7 mouse cellular contexts compared by ENCODE assay signal in genomic region chr1:134065241-134065809, GRCm38 (mm10). TPM values are rescaled to one million over a fixed set of nuclear protein-coding genes. Genes with fewer than 3 reads are reported as not detected.
A peak's percentile ranks its signal among the peaks of the same experiment; 100 is the strongest.
DNase-seq lines count a peak whose midpoint lies in the region; ATAC-seq and TF ChIP-seq lines count a peak whose summit lies in the region.

No protein-coding gene starts in this region.

- TF ChIP-seq CTCF in CH12.LX (conservative IDR thresholded peaks at IDR 0.05 in 1 of 2, IDR thresholded peaks at IDR 0.05 in 1 of 2; ENCODE audit: low read depth in 2 of 2, low read length in 2 of 2) = no peak
- no peak for TF ChIP-seq CTCF in lung, embryonic 14.5 days (IDR thresholded peaks at IDR 0.05; ENCODE audit: low read depth)
- no peak for TF ChIP-seq CTCF in small intestine, adult 2 months (IDR thresholded peaks at IDR 0.05; ENCODE audit: extremely low read depth, insufficient read length, insufficient replicate concordance, low read depth, low read length)

- no peaks in the 10 kb centered on the region for H3K36me3 ChIP-seq in CH12.LX (replicated peaks in 1 of 2; ENCODE audit: control insufficient read depth in 1 of 2, insufficient read depth in 1 of 2, low read length in 1 of 2)
- no peaks in the 10 kb centered on the region for H3K36me3 ChIP-seq in heart, embryonic 14.5 days (ENCODE audit: control insufficient read depth, insufficient read depth, low read length)
- no peaks in the 10 kb centered on the region for H3K36me3 ChIP-seq in lung, embryonic 14.5 days (ENCODE audit: insufficient read depth)
- no peaks in the 10 kb centered on the region for H3K36me3 ChIP-seq in small intestine, adult 2 months (ENCODE audit: control insufficient read depth, insufficient read depth, low read length)

- WGBS in heart, embryonic 14.5 days = 61% methylated on average over 4 of the region's 4 CpGs
- WGBS in lung, embryonic 14.5 days = 45% methylated on average over 4 of the region's 4 CpGs
- 5% methylated on average over 4 of the region's 4 CpGs for WGBS in small intestine, adult 2 months

- peak overlapping the region; percentile 41 for H3K4me2 ChIP-seq in CH12.LX (ENCODE audit: insufficient read depth, low read depth, poor library complexity, severe bottlenecking)
- H3K4me2 ChIP-seq in heart, embryonic 14.5 days (ENCODE audit: low read length) = no peak overlapping the region
- no peak overlapping the region; the same call in 1 of the 2 replicates for H3K4me2 ChIP-seq in lung, embryonic 14.5 days

- peaks cover 4% of the 10 kb centered on the region for H3K9me3 ChIP-seq in CH12.LX (replicated peaks; ENCODE audit: low read length)
- no peaks in the 10 kb centered on the region for H3K9me3 ChIP-seq in heart, embryonic 14.5 days (ENCODE audit: control insufficient read depth, low read length)
- H3K9me3 ChIP-seq in lung, embryonic 14.5 days (ENCODE audit: low read depth, low read length) = no peaks in the 10 kb centered on the region

- dilution Hi-C loops in CH12.LX (cut with MboI; ENCODE audit: extremely low pct_ligation_motif_present, extremely low pct_unique_long_range_greater_than_20kb, low sequenced_read_pairs) = no loop called here

- H3K27ac ChIP-seq in CH12.LX (ENCODE audit: insufficient read depth, low read depth) = peak overlapping the region; percentile 84
- peak overlapping the region; percentile 61 to 99; a peak in 3 of 4 replicates for H3K27ac ChIP-seq in heart, embryonic 14.5 days (replicated peaks in 1 of 2; ENCODE audit: control insufficient read depth in 1 of 2, insufficient read depth in 1 of 2, low read depth in 2 of 2, low read length in 2 of 2)
- H3K27ac ChIP-seq in lung, embryonic 14.5 days (ENCODE audit: low read depth) = peak overlapping the region; percentile 99
- peak overlapping the region; percentile 88 for H3K27ac ChIP-seq in small intestine, adult 2 months (ENCODE audit: insufficient read depth, low read depth, low read length)

- ATAC-seq in heart, embryonic 14.5 days (ENCODE audit: insufficient number of reproducible peaks, insufficient read depth, low FRiP score, low read depth) = no peak
- no peak for ATAC-seq in lung, embryonic 14.5 days (ENCODE audit: insufficient read depth)

- no peak for TF ChIP-seq POLR2A in CH12.LX (IDR thresholded peaks at IDR 0.05; ENCODE audit: low read depth, low read length)
- TF ChIP-seq POLR2A in small intestine, adult 2 months (IDR thresholded peaks at IDR 0.05; ENCODE audit: low read depth, low read length) = no peak

- no peaks in the 10 kb centered on the region for H3K79me2 ChIP-seq in CH12.LX (replicated peaks; ENCODE audit: control insufficient read depth, extremely low read depth, insufficient read depth, poor library complexity, severe bottlenecking)

- DNase-seq in A20 (ENCODE audit: low read depth, low spot score) (peak; percentile 86), CH12.LX (ENCODE audit: extremely low read depth) (peak; percentile 65)
- DNase-seq in lung, embryonic 14.5 days = peak; percentile 40
- no peak for DNase-seq in ovary, postnatal 14 days (ENCODE audit: low spot score)
- no peak for DNase-seq in left cerebral cortex, postnatal 25 days (ENCODE audit: low spot score in 2 of 2)

- no peak; the same call in 1 of the 2 replicates for TF ChIP-seq EP300 in CH12.LX (IDR thresholded peaks at IDR 0.05; ENCODE audit: low read length)

- intact Hi-C loops in left cerebral cortex, postnatal 25 days (cut with DNase I) = no loop called here

- peaks cover 33 to 75% of the 10 kb centered on the region in 2 experiments for H3K4me1 ChIP-seq in CH12.LX (ENCODE audit: control insufficient read depth in 1 of 2, insufficient read depth in 2 of 2)
- peaks cover 45 to 51% of the 10 kb centered on the region in 2 experiments for H3K4me1 ChIP-seq in heart, embryonic 14.5 days (ENCODE audit: control insufficient read depth in 2 of 2, insufficient read depth in 2 of 2, low read length in 2 of 2)
- H3K4me1 ChIP-seq in lung, embryonic 14.5 days (ENCODE audit: insufficient read depth) = peaks cover 78% of the 10 kb centered on the region
- H3K4me1 ChIP-seq in small intestine, adult 2 months (ENCODE audit: control insufficient read depth, insufficient read depth, insufficient read length, low read length) = peaks cover 58% of the 10 kb centered on the region

- H3K27me3 ChIP-seq in CH12.LX (replicated peaks) = peaks cover 8% of the 10 kb centered on the region
- H3K27me3 ChIP-seq in heart, embryonic 14.5 days (ENCODE audit: control insufficient read depth, insufficient read depth, low read length) = no peaks in the 10 kb centered on the region
- no peaks in the 10 kb centered on the region for H3K27me3 ChIP-seq in lung, embryonic 14.5 days (ENCODE audit: insufficient read depth, low read length)
- H3K27me3 ChIP-seq in small intestine, adult 2 months (ENCODE audit: control insufficient read depth, insufficient read depth, low read length) = no peaks in the 10 kb centered on the region

- H3K4me3 ChIP-seq in CH12.LX (replicated peaks in 1 of 3; ENCODE audit: low read depth in 2 of 3, low read length in 2 of 3, poor library complexity in 1 of 3) = no peak overlapping the region
- no peak overlapping the region for H3K4me3 ChIP-seq in heart, embryonic 14.5 days (ENCODE audit: control insufficient read depth in 1 of 2, insufficient read depth in 1 of 2, low read depth in 1 of 2, low read length in 2 of 2)
- no peak overlapping the region for H3K4me3 ChIP-seq in lung, embryonic 14.5 days (ENCODE audit: low read depth, low read length)
- H3K4me3 ChIP-seq in small intestine, adult 2 months (ENCODE audit: low read depth, low read length) = no peak overlapping the region

- TF ChIP-seq RAD21 in CH12.LX (IDR thresholded peaks at IDR 0.05; ENCODE audit: low read depth, low read length) = no peak

- no peak overlapping the region for H3K9ac ChIP-seq in CH12.LX (ENCODE audit: insufficient read depth, low read depth)
- H3K9ac ChIP-seq in heart, embryonic 14.5 days (ENCODE audit: low read length) = no peak overlapping the region
- no peak overlapping the region for H3K9ac ChIP-seq in lung, embryonic 14.5 days

- in situ Hi-C loops in CH12.LX (cut with MboI; ENCODE audit: low pct_ligation_motif_present, low pct_unique_long_range_greater_than_20kb, low sequenced_read_pairs) = no loop called here

TF ChIP-seq in CH12.LX, 34 proteins besides CTCF, POLR2A, EP300 and RAD21 (continues in another document):
- TF ChIP-seq USF2 (conservative IDR thresholded peaks at IDR 0.05; ENCODE audit: low read depth, low read length) (no peak), ELF1 (IDR thresholded peaks at IDR 0.05; ENCODE audit: low read depth, low read length) (peak; percentile 48), SMC3 (IDR thresholded peaks at IDR 0.05; ENCODE audit: low read depth, low read length) (no peak), KAT2A (IDR thresholded peaks at IDR 0.05; ENCODE audit: insufficient replicate concordance, low read length) (no peak), NELFE (IDR thresholded peaks at IDR 0.05; ENCODE audit: low read depth, low read length) (no peak), NRF1 (IDR thresholded peaks at IDR 0.05; ENCODE audit: low read depth, low read length) (no peak), CHD1 (IDR thresholded peaks at IDR 0.05; ENCODE audit: low read depth, low read length) (no peak), TCF12 (IDR thresholded peaks at IDR 0.05; ENCODE audit: low read depth, low read length) (peak; percentile 10; the same call in 1 of the 2 replicates), GABPA (IDR thresholded peaks at IDR 0.05; ENCODE audit: insufficient replicate concordance, low read depth, low read length) (no peak), ZNF384 (IDR thresholded peaks at IDR 0.05; ENCODE audit: low read depth, low read length) (no peak), TBP (conservative IDR thresholded peaks at IDR 0.05; ENCODE audit: low read depth, low read length) (no peak), MXI1 (IDR thresholded peaks at IDR 0.05; ENCODE audit: low read depth, low read length) (peak; percentile 45; the same call in 1 of the 2 replicates), MAX (IDR thresholded peaks at IDR 0.05; ENCODE audit: low read length) (peak; percentile 46; the same call in 1 of the 2 replicates), CHD2 (IDR thresholded peaks at IDR 0.05; ENCODE audit: low read length) (no peak), E2F4 (IDR thresholded peaks at IDR 0.05; ENCODE audit: insufficient replicate concordance, low read depth, low read length) (no peak), SIN3A (IDR thresholded peaks at IDR 0.05; ENCODE audit: low read length) (no peak), IRF4 (IDR thresholded peaks at IDR 0.05; ENCODE audit: low read depth, low read length) (peak; percentile 40), JUN (IDR thresholded peaks at IDR 0.05; ENCODE audit: insufficient read depth, low read depth, low read length) (no peak; the same call in 1 of the 2 replicates), MAFK (IDR thresholded peaks at IDR 0.05; ENCODE audit: insufficient replicate concordance, low read length) (no peak), BHLHE40 (IDR thresholded peaks at IDR 0.05; ENCODE audit: low read depth, low read length) (peak; percentile 64)

RNA-seq across cellular contexts. Expression of gene Btg2, which starts 13.6 kb away (rescaled TPM):
- total RNA-seq in CH12.LX (2012; rRNA removed) (11.6 and 14.4 TPM in 2 replicates), CH12.LX (2014; rRNA removed) (14.8 and 19.7 TPM in 2 replicates)
- polyA plus RNA-seq in CH12.LX (2012; ENCODE audit: insufficient read length, low read depth) = 6.9 and 7.2 TPM in 2 replicates
- polyA plus RNA-seq in heart, embryonic 14.5 days (2014; fragmentation: Nextera tagmentation; extraction: Ambion mirVana) = 34.7 and 36.9 TPM in 2 replicates
- polyA plus RNA-seq in lung, embryonic 14.5 days (2014; fragmentation: Nextera tagmentation; extraction: Ambion mirVana) = 77.2 and 81.0 TPM in 2 replicates
- 18.0 and 73.7 TPM in 2 replicates for polyA plus RNA-seq in small intestine, adult 2 months (2012; rRNA removed)
- total RNA-seq in left cerebral cortex, postnatal 25 days (2021) = 10 to 100 TPM; 15.1 to 29.0 TPM

RNA-seq across cellular contexts. Expression of gene Fmod, which starts 28.3 kb away (rescaled TPM):
- total RNA-seq in CH12.LX (2012; rRNA removed) (not detected in 2 replicates), CH12.LX (2014; rRNA removed) (not detected in 2 replicates)
- polyA plus RNA-seq in CH12.LX (2012; ENCODE audit: insufficient read length, low read depth) = not detected in 2 replicates
- polyA plus RNA-seq in heart, embryonic 14.5 days (2014; fragmentation: Nextera tagmentation; extraction: Ambion mirVana) = 15.9 and 18.0 TPM in 2 replicates
- 173 and 174 TPM in 2 replicates for polyA plus RNA-seq in lung, embryonic 14.5 days (2014; fragmentation: Nextera tagmentation; extraction: Ambion mirVana)
- 0.48 and 0.86 TPM in 2 replicates for polyA plus RNA-seq in small intestine, adult 2 months (2012; rRNA removed)
- 10 to 100 TPM; 17.0 to 22.0 TPM for total RNA-seq in left cerebral cortex, postnatal 25 days (2021)

RNA-seq across cellular contexts. Expression of gene Chit1, which starts 45.7 kb away (rescaled TPM):
- total RNA-seq in CH12.LX (2012; rRNA removed) (0.25 and 0.71 TPM in 2 replicates), CH12.LX (2014; rRNA removed) (0.28 and 0.47 TPM in 2 replicates)
- polyA plus RNA-seq in CH12.LX (2012; ENCODE audit: insufficient read length, low read depth) = 0.18 and 0.36 TPM in 2 replicates
- polyA plus RNA-seq in heart, embryonic 14.5 days (2014; fragmentation: Nextera tagmentation; extraction: Ambion mirVana) = 0.46 and 0.96 TPM in 2 replicates
- not detected in 2 replicates for polyA plus RNA-seq in lung, embryonic 14.5 days (2014; fragmentation: Nextera tagmentation; extraction: Ambion mirVana)
- 1.6 TPM in 1 of 2 replicates, not detected in the other for polyA plus RNA-seq in small intestine, adult 2 months (2012; rRNA removed)
- total RNA-seq in left cerebral cortex, postnatal 25 days (2021) = not detected

Comparison
In these comparisons a context has a peak if more than half of its experiments do, and no peak if none do; other contexts are left out.
1. DNase-seq: peak in A20 (single experiment), CH12.LX (single experiment) and lung, embryonic 14.5 days (single experiment); none in ovary, postnatal 14 days (single experiment) and left cerebral cortex, postnatal 25 days (0 of 2).
2. Peak in every context shown above with its lines, with median percentiles within 50 percentile points of each other: H3K27ac ChIP-seq.